Mouse (Mus musculus): ENCODE data around the gene Styxl1.

Gene Styxl1

DNA sequence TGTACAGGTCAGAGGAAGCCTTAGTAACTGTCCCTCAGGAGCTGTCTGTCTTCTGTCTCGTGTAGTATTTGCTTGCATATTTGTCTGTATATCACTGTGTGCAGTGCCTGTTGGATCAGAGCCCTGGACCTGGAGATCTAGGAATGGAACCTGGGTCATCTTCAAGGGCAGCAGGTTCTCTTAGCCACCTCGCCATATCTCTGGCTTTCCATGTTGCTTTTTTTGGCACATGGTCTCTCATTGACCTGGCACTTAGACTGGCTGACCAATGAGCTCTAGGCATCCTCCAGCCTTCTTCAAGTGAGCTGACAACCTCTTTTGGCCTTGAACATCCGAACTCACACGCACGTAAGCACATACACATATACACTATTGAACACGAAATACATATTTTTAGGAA lies 76.0 kb downstream of the Styxl1 start:
- DNase-seq (ENCODE audit: low read depth in 2 of 2, low spot score in 2 of 2), result no peak

- no peak for DNase-seq (ENCODE audit: low read depth in 2 of 2, low spot score in 2 of 2)
These were observed 76.6 kb downstream of the Styxl1 start for GRCm38 (mm10) chr5:135701601-135702000.

DNA sequence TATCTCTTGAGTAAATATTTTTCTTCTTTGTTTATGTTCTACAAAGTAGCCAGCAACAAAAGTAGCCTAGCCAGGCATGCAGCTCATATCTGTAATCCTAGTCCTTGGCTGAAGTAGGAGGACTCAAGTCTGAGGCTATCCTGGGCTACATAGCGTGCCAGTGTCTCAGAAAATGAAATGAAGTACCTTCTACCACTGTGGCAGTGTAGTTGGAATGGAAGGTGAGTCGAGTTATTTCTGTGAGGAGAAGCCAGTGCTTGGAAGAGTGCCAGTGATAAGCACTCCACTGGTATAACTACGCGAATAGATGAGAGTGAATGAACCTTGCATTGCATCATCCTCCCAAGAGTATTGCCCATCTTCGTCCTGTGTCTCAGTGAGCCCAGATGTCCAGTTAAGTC lies 80.5 kb downstream of the Styxl1 start:
- DNase-seq (ENCODE audit: low read depth in 2 of 2, low spot score in 2 of 2), result no peak

Data from CD8-positive naive resting alpha-beta T cell, adult 2 months (primary cell).